Mouse (Mus musculus): ENCODE measurements around the gene Hist1h2af. TPM values are rescaled to one million over a fixed set of nuclear protein-coding genes. Genes with fewer than 3 reads are reported as not detected.

Gene Hist1h2af
- polyA plus RNA-seq, 1 experiment from 2014 or later: 7.3 TPM

- H3K9me3 ChIP-seq (replicated peaks): no peaks in the 10 kb centered on the region
- peak overlapping the region; percentile 68 for H3K4me2 ChIP-seq
- no peaks in the 10 kb centered on the region for H3K27me3 ChIP-seq
- ATAC-seq (replicated peaks; ENCODE audit: low FRiP score): no peak
- WGBS: 7% methylated on average over 7 of the region's 7 CpGs
- H3K4me1 ChIP-seq: peaks cover 19% of the 10 kb centered on the region
- peak overlapping the region; percentile 67 for H3K9ac ChIP-seq
- peak overlapping the region; percentile 51 for H3K4me3 ChIP-seq (replicated peaks)
- H3K36me3 ChIP-seq: no peaks in the 10 kb centered on the region
- peak overlapping the region; percentile 92 for H3K27ac ChIP-seq
Observed at GRCm38 (mm10) chr13:23576351-23576881, 42.7 kb downstream of the Hist1h2af start.

- Histone ChIP-seq H3K9me3 (replicated peaks) (no peaks in the 10 kb centered on the region), H3K27ac (peak overlapping the region; percentile 92), H3K9ac (peak overlapping the region; percentile 67), H3K4me1 (peaks cover 22% of the 10 kb centered on the region), H3K4me3 (replicated peaks) (peak overlapping the region; percentile 51), H3K4me2 (peak overlapping the region; percentile 68), H3K27me3 (no peaks in the 10 kb centered on the region), H3K36me3 (no peaks in the 10 kb centered on the region)
- WGBS: 42% methylated on average over 6 of the region's 6 CpGs
- ATAC-seq (replicated peaks; ENCODE audit: low FRiP score): no peak
Observed at GRCm38 (mm10) chr13:23576906-23577639, 43.4 kb downstream of the Hist1h2af start.

GRCm38 (mm10) chr13:23577835-23578234 is 44.1 kb downstream of the Hist1h2af start:
- no peak for ATAC-seq (replicated peaks; ENCODE audit: low FRiP score)
- no peak overlapping the region for H3K4me2 ChIP-seq
- WGBS: 94% methylated on average over 1 of the region's 1 CpGs
- no peak overlapping the region for H3K9ac ChIP-seq
- no peaks in the 10 kb centered on the region for H3K9me3 ChIP-seq (replicated peaks)
- no peaks in the 10 kb centered on the region for H3K27me3 ChIP-seq
- no peaks in the 10 kb centered on the region for H3K36me3 ChIP-seq
- no peak overlapping the region for H3K4me3 ChIP-seq (replicated peaks)
- no peak overlapping the region for H3K27ac ChIP-seq
- H3K4me1 ChIP-seq: peaks cover 25% of the 10 kb centered on the region

DNA sequence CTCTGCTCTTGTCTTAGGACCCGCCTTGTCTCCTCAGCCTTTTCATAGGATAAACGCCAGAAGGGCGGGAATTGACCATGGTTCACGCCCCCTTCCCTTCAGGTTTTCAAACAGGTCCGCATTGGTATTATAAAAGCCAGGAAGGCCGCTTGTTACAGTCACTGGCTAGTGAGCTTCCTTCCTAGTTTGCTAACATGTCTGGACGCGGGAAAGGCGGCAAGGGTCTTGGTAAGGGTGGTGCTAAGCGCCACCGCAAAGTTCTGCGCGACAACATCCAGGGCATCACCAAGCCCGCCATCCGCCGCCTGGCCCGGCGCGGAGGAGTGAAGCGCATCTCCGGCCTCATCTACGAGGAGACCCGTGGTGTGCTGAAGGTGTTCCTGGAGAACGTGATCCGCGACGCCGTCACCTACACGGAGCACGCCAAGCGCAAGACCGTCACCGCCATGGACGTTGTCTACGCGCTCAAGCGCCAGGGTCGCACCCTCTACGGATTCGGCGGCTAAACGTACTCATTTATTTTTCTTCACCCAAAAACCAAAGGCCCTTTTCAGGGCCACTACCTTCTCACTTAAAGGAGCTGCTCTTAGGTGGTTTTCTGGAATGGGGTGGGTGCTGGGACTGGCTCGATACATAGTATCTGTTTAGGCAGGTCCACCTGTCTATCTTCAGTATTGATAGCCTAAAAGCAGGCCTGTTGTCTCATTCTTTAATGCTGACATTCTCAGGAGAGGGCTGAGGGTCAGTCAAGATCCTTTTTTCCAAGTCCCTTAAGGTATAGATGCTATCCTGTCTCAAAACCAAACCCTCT is 47.9 kb downstream of the Hist1h2af start, which contains the start of gene Hist1h4d:
TSS of gene Hist1h4d (plus strand) at position 191 of the 811 bp plus-strand sequence.
- WGBS: under 1% methylated on average over 43 of the region's 43 CpGs
- peaks cover 36% of the 10 kb centered on the region for H3K4me1 ChIP-seq
- H3K27ac ChIP-seq: peak within 1 kb of the TSS; percentile 98
- ATAC-seq (replicated peaks; ENCODE audit: low FRiP score): peak; percentile 93
- peak within 1 kb of the TSS; percentile 73 for H3K9ac ChIP-seq
- peak within 1 kb of the TSS; percentile 63 for H3K4me2 ChIP-seq
- H3K9me3 ChIP-seq (replicated peaks): no peaks in the 10 kb centered on the region
- H3K4me3 ChIP-seq (replicated peaks): peak within 1 kb of the TSS; percentile 48
- no peaks in the 10 kb centered on the region for H3K27me3 ChIP-seq
- no peaks in the 10 kb centered on the region for H3K36me3 ChIP-seq

DNA sequence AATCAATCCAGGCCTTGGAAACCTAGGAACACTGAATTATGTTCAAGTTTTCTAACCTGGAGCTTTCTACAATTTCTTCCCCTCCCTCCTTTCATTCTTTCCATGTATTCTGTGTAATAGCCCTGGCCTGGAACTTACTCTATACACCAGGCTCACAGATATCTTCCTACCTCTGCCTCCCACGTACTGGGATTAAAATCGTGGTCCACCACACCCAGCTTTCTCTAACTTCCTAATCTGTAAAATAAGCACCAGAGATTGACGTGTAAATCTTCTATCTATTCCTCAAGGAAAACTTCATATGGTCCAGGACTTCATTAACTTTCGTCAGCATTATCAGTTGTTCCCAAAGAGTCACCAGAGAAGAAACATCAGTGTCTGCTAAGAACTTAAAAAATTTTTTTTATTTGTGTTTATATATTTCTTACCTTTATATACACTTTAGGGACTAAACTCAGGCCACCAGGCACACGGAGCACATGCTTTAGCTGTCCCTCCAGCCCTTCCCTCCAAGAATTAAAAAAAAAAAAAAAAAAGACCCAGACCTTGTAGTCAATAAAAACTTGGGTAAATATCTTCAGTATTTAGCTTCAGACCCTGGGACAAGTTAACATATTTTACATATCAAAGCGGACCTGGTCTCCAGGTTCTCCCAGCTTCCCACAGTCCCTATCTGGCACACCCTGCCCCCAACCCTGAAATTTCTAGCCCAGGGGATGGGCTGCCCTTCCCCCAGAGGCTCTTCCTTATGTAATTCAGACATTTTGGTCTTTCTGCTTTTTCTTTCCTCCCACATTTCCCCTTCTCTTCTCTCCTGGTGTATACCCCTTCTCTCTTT is 48.7 kb downstream of the Hist1h2af start:
- no peak for ATAC-seq (replicated peaks; ENCODE audit: low FRiP score)
- WGBS: 7% methylated on average over 6 of the region's 6 CpGs
- no peaks in the 10 kb centered on the region for H3K9me3 ChIP-seq (replicated peaks)

DNA sequence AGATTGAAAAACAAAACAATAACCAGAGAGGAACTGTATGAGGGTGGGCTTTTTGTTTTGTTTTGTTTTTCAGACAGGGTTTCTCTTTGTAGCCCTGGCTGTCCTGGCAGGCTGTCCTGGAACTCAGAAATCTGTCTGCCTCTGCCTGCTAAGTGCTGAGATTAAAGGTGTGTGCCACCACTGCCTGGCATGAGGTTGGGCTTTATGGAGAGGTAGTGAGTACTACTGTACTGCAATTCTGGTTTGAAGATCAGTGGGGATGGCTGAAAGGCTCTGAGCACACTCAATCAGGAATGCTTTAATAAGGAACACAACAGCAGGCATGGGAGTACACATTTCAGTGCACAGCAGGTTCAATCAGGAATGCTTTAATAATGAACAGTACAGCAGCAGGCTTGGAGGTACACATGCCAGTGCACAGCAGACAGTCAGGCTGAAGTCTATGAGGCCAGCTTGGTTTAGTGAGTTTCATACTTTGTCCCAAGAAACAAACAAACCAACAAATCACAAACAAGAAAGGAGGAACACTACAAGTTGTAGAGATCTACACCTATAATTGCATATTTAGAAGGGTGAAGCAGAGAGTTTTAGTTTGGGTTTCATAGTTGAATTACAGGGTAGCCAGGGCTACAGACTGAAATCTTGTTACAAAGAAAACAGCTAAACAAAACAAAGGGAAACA is 49.8 kb downstream of the Hist1h2af start:
- H3K9me3 ChIP-seq (replicated peaks): no peaks in the 10 kb centered on the region
- H3K36me3 ChIP-seq: no peaks in the 10 kb centered on the region
- H3K9ac ChIP-seq: peak overlapping the region; percentile 5; the same call in 1 of the 2 replicates
- peaks cover 32% of the 10 kb centered on the region for H3K4me1 ChIP-seq
- peak overlapping the region; percentile 8; the same call in 1 of the 2 replicates for H3K4me3 ChIP-seq (replicated peaks)
- H3K27ac ChIP-seq: peak overlapping the region; percentile 98
- no peak for ATAC-seq (replicated peaks; ENCODE audit: low FRiP score)
- H3K4me2 ChIP-seq: peak overlapping the region; percentile 63
- H3K27me3 ChIP-seq: no peaks in the 10 kb centered on the region

More for the DNA sequence above, 48.7 kb downstream of the Hist1h2af start:
- H3K4me3 ChIP-seq (replicated peaks): peak overlapping the region; percentile 48
- H3K27me3 ChIP-seq: no peaks in the 10 kb centered on the region
- no peaks in the 10 kb centered on the region for H3K36me3 ChIP-seq
- H3K9ac ChIP-seq: peak overlapping the region; percentile 73
- peak overlapping the region; percentile 63 for H3K4me2 ChIP-seq
- H3K27ac ChIP-seq: peak overlapping the region; percentile 98
- H3K4me1 ChIP-seq: peaks cover 32% of the 10 kb centered on the region

Small RNAs within 50 kb of the gene (microRNA-seq; reads per million reads assigned to microRNA genes)
- gene Gm44297 (not detected), gene Gm44359 (not detected), gene Gm44394 (not detected), gene n-TStga1 (1.2 reads per million)

Other genes with a start within 250 kb of the Hist1h2af start
- gene Zfp322a, start 164.7 kb upstream of the Hist1h2af start, polyA plus RNA-seq (2015; fragmentation: Nextera tagmentation; extraction: Ambion mirVana): 48.8 and 48.9 TPM in 2 replicates
- gene Abt1, start 110.0 kb upstream of the Hist1h2af start, polyA plus RNA-seq (2015; fragmentation: Nextera tagmentation; extraction: Ambion mirVana): 13.5 and 13.7 TPM in 2 replicates
- gene Btn1a1, start 68.0 kb upstream of the Hist1h2af start, polyA plus RNA-seq (2015; fragmentation: Nextera tagmentation; extraction: Ambion mirVana): 0.08 and 0.12 TPM in 2 replicates
- 0.55 and 0.71 TPM in 2 replicates for gene Btn2a2, start 45.0 kb upstream of the Hist1h2af start, polyA plus RNA-seq (2015; fragmentation: Nextera tagmentation; extraction: Ambion mirVana)
- gene Hist1h4h, start 2.9 kb upstream of the Hist1h2af start, polyA plus RNA-seq (2015; fragmentation: Nextera tagmentation; extraction: Ambion mirVana): 7.5 and 7.8 TPM in 2 replicates
- gene Hist1h3g, start 1.5 kb downstream of the Hist1h2af start, polyA plus RNA-seq (2015; fragmentation: Nextera tagmentation; extraction: Ambion mirVana): 6.6 and 6.9 TPM in 2 replicates
- 0.91 and 1.1 TPM in 2 replicates for gene Hist1h2bh, start 9.5 kb downstream of the Hist1h2af start, polyA plus RNA-seq (2015; fragmentation: Nextera tagmentation; extraction: Ambion mirVana)
- gene Hist1h3f, start 10.1 kb downstream of the Hist1h2af start, polyA plus RNA-seq (2015; fragmentation: Nextera tagmentation; extraction: Ambion mirVana): 0.86 and 1.3 TPM in 2 replicates
- 0.96 and 1.3 TPM in 2 replicates for gene Hist1h4f, start 17.7 kb downstream of the Hist1h2af start, polyA plus RNA-seq (2015; fragmentation: Nextera tagmentation; extraction: Ambion mirVana)
- 0.66 and 0.67 TPM in 2 replicates for gene Hist1h1d, start 19.4 kb downstream of the Hist1h2af start, polyA plus RNA-seq (2015; fragmentation: Nextera tagmentation; extraction: Ambion mirVana)
- 6.5 and 6.7 TPM in 2 replicates for gene Hist1h3e, start 28.5 kb downstream of the Hist1h2af start, polyA plus RNA-seq (2015; fragmentation: Nextera tagmentation; extraction: Ambion mirVana)
- 84.7 and 118 TPM in 2 replicates for gene Hist1h2ae, start 37.3 kb downstream of the Hist1h2af start, polyA plus RNA-seq (2015; fragmentation: Nextera tagmentation; extraction: Ambion mirVana)
- gene Hist1h2bg, start 37.5 kb downstream of the Hist1h2af start, polyA plus RNA-seq (2015; fragmentation: Nextera tagmentation; extraction: Ambion mirVana): 10.6 and 10.9 TPM in 2 replicates
- gene Hist1h2bf, start 40.3 kb downstream of the Hist1h2af start, polyA plus RNA-seq (2015; fragmentation: Nextera tagmentation; extraction: Ambion mirVana): 6.0 and 6.9 TPM in 2 replicates
- gene Hist1h2ad, start 40.5 kb downstream of the Hist1h2af start, polyA plus RNA-seq (2015; fragmentation: Nextera tagmentation; extraction: Ambion mirVana): 3.6 TPM in 2 replicates
- 6.5 and 7.5 TPM in 2 replicates for gene Hist1h3d, start 41.9 kb downstream of the Hist1h2af start, polyA plus RNA-seq (2015; fragmentation: Nextera tagmentation; extraction: Ambion mirVana)
- 123 and 142 TPM in 2 replicates for gene Hist1h4d, start 47.7 kb downstream of the Hist1h2af start, polyA plus RNA-seq (2015; fragmentation: Nextera tagmentation; extraction: Ambion mirVana)
- gene Hist1h2be, start 87.2 kb downstream of the Hist1h2af start, polyA plus RNA-seq (2015; fragmentation: Nextera tagmentation; extraction: Ambion mirVana): 3.1 and 3.7 TPM in 2 replicates
- gene Hist1h1e, start 88.7 kb downstream of the Hist1h2af start, polyA plus RNA-seq (2015; fragmentation: Nextera tagmentation; extraction: Ambion mirVana): 19.7 and 21.1 TPM in 2 replicates
- 1.3 and 1.5 TPM in 2 replicates for gene Hist1h2ac, start 150.0 kb downstream of the Hist1h2af start, polyA plus RNA-seq (2015; fragmentation: Nextera tagmentation; extraction: Ambion mirVana)
- 65.3 and 71.8 TPM in 2 replicates for gene Hist1h2bc, start 150.3 kb downstream of the Hist1h2af start, polyA plus RNA-seq (2015; fragmentation: Nextera tagmentation; extraction: Ambion mirVana)
- gene Hist1h1t, start 161.9 kb downstream of the Hist1h2af start, polyA plus RNA-seq (2015; fragmentation: Nextera tagmentation; extraction: Ambion mirVana): 0.31 TPM in 1 of 2 replicates, not detected in the other
- 7.5 and 8.5 TPM in 2 replicates for gene Hist1h4c, start 164.5 kb downstream of the Hist1h2af start, polyA plus RNA-seq (2015; fragmentation: Nextera tagmentation; extraction: Ambion mirVana)
- 6.4 and 7.7 TPM in 2 replicates for gene Hfe, start 176.9 kb downstream of the Hist1h2af start, polyA plus RNA-seq (2015; fragmentation: Nextera tagmentation; extraction: Ambion mirVana)
- gene Hist1h1c, start 204.9 kb downstream of the Hist1h2af start, polyA plus RNA-seq (2015; fragmentation: Nextera tagmentation; extraction: Ambion mirVana): 24.1 and 27.2 TPM in 2 replicates
- gene Hist1h3c, start 211.7 kb downstream of the Hist1h2af start, polyA plus RNA-seq (2015; fragmentation: Nextera tagmentation; extraction: Ambion mirVana): 12.6 and 13.5 TPM in 2 replicates
- 3.8 and 4.5 TPM in 2 replicates for gene Hist1h2bb, start 212.8 kb downstream of the Hist1h2af start, polyA plus RNA-seq (2015; fragmentation: Nextera tagmentation; extraction: Ambion mirVana)
- 39.2 and 44.8 TPM in 2 replicates for gene Hist1h2ab, start 217.2 kb downstream of the Hist1h2af start, polyA plus RNA-seq (2015; fragmentation: Nextera tagmentation; extraction: Ambion mirVana)
- gene Hist1h3b, start 218.4 kb downstream of the Hist1h2af start, polyA plus RNA-seq (2015; fragmentation: Nextera tagmentation; extraction: Ambion mirVana): 10.8 and 11.3 TPM in 2 replicates
- gene Hist1h4b, start 223.1 kb downstream of the Hist1h2af start, polyA plus RNA-seq (2015; fragmentation: Nextera tagmentation; extraction: Ambion mirVana): 5.4 and 6.4 TPM in 2 replicates
- gene Hist1h4a, start 227.3 kb downstream of the Hist1h2af start, polyA plus RNA-seq (2015; fragmentation: Nextera tagmentation; extraction: Ambion mirVana): 0.35 TPM in 1 of 2 replicates, not detected in the other
- 8.0 and 9.4 TPM in 2 replicates for gene Hist1h3a, start 228.5 kb downstream of the Hist1h2af start, polyA plus RNA-seq (2015; fragmentation: Nextera tagmentation; extraction: Ambion mirVana)
- gene Hist1h1a, start 229.8 kb downstream of the Hist1h2af start, polyA plus RNA-seq (2015; fragmentation: Nextera tagmentation; extraction: Ambion mirVana): 2.3 and 3.1 TPM in 2 replicates
- gene Trim38, start 236.0 kb downstream of the Hist1h2af start, polyA plus RNA-seq (2015; fragmentation: Nextera tagmentation; extraction: Ambion mirVana): not detected in 2 replicates

Data from kidney, embryonic 15.5 days (tissue).